In genomic region chr5:12914395-12914794, GRCm38 (mm10) we compare ENCODE assay signal across 23 mouse cellular contexts.
DNase-seq lines count a peak whose midpoint lies in the region; ATAC-seq and TF ChIP-seq lines count a peak whose summit lies in the region.
"Had no signal": no experiment of that assay in that cellular context is flagged by ENCODE, and none has a peak within 500 bp of the region (broad histone marks: within the 10 kb centered on the region; RNA-seq: fewer than 3 reads in every experiment).

No protein-coding gene starts in this region.

- no peak overlapping the region for H3K27ac ChIP-seq in lung, postnatal 0 days (ENCODE audit: low read length)
- no peak overlapping the region for H3K27ac ChIP-seq in hindbrain, postnatal 0 days

- no peaks in the 10 kb centered on the region for H3K4me1 ChIP-seq in lung, postnatal 0 days (ENCODE audit: insufficient read depth, low read depth, low read length)
- H3K4me1 ChIP-seq in hindbrain, postnatal 0 days (ENCODE audit: insufficient read depth, low read length), result no peaks in the 10 kb centered on the region

- H3K4me2 ChIP-seq in lung, postnatal 0 days (replicated peaks; ENCODE audit: low read depth, low read length), result no peak overlapping the region
- H3K4me2 ChIP-seq in hindbrain, postnatal 0 days (ENCODE audit: low read depth, low read length), result no peak overlapping the region

- no peak overlapping the region for H3K9ac ChIP-seq in lung, postnatal 0 days (replicated peaks; ENCODE audit: low read depth)
- H3K9ac ChIP-seq in hindbrain, postnatal 0 days (replicated peaks; ENCODE audit: low read length), result no peak overlapping the region

- H3K27me3 ChIP-seq in lung, postnatal 0 days (replicated peaks; ENCODE audit: insufficient read depth, low read length), result no peaks in the 10 kb centered on the region
- H3K27me3 ChIP-seq in hindbrain, postnatal 0 days (ENCODE audit: insufficient read depth, low read length), result no peaks in the 10 kb centered on the region
- H3K27me3 ChIP-seq: CH12.LX, Patski had no signal

- ATAC-seq in lung, postnatal 0 days, result no peak
- ATAC-seq in granulocyte monocyte progenitor cell, adult 5-6 weeks (replicated peaks; ENCODE audit: poor library complexity, severe bottlenecking), result peak; percentile 84
- ATAC-seq in megakaryocyte progenitor cell, adult 5-6 weeks (replicated peaks; ENCODE audit: poor library complexity), result peak; percentile 50
- no peak for ATAC-seq in hindbrain, postnatal 0 days
- ATAC-seq: activated CD4-positive, CD25-positive, alpha-beta regulatory T cell, adult 4 months; CD4-positive, CD25-positive, alpha-beta regulatory T cell, adult 4 months; Patski had no signal

- 47% methylated on average over 1 of the region's 1 CpGs for WGBS in lung, postnatal 0 days
- 74% methylated on average over 1 of the region's 1 CpGs for WGBS in hindbrain, postnatal 0 days

- intact Hi-C loops in left cerebral cortex, postnatal 25 days (cut with DNase I), result no loop called here

- no peak overlapping the region for H3K4me3 ChIP-seq in lung, postnatal 0 days (ENCODE audit: low read depth, low read length)
- no peak overlapping the region for H3K4me3 ChIP-seq in hindbrain, postnatal 0 days (ENCODE audit: low read length)

- H3K9me3 ChIP-seq in lung, postnatal 0 days (ENCODE audit: low read length), result no peaks in the 10 kb centered on the region
- H3K9me3 ChIP-seq in hindbrain, postnatal 0 days (ENCODE audit: low read length), result no peaks in the 10 kb centered on the region
- H3K9me3 ChIP-seq: G1E had no signal

- H3K36me3 ChIP-seq in lung, postnatal 0 days (ENCODE audit: insufficient read depth, low read length), result no peaks in the 10 kb centered on the region
- H3K36me3 ChIP-seq in hindbrain, postnatal 0 days (ENCODE audit: insufficient read depth, low read length), result no peaks in the 10 kb centered on the region
- H3K36me3 ChIP-seq: G1E had no signal

- DNase-seq in lung, postnatal 0 days (ENCODE audit: low spot score), result peak; percentile 21
- no peak for DNase-seq in lung, postnatal 4 days
- peak; percentile 31 for DNase-seq in 416B (ENCODE audit: low read depth)
- DNase-seq in cerebellum, postnatal 25 days, result no peak
- DNase-seq in left cerebral cortex, postnatal 25 days (ENCODE audit: low spot score in 2 of 2), result no peak
- DNase-seq in hindbrain, postnatal 0 days (ENCODE audit: low spot score), result no peak
- DNase-seq: adrenal gland, adult 2 months; adrenal gland, adult 8-10 months; adrenal gland, postnatal 10 days; adrenal gland, postnatal 14 days; adrenal gland, postnatal 25 days; adrenal gland, postnatal 36 days; B cell, adult 2 months; cerebellum, adult 11 months; cerebellum, adult 11-12 months; cerebellum, adult 18-20 months had no signal

- no peak for TF ChIP-seq EP300 in lung, postnatal 0 days (IDR thresholded peaks at IDR 0.05)

- TF ChIP-seq CTCF in lung, postnatal 0 days (IDR thresholded peaks at IDR 0.05), result no peak
- no peak for TF ChIP-seq CTCF in hindbrain, postnatal 0 days (IDR thresholded peaks at IDR 0.05; ENCODE audit: low read depth)

Comparison
In these comparisons a context has a peak if more than half of its experiments do, and no peak if none do; other contexts are left out.
1. DNase-seq: peak in lung, postnatal 0 days (single experiment) and 416B (single experiment); none in lung, postnatal 4 days (0 of 2), cerebellum, postnatal 25 days (0 of 2), left cerebral cortex, postnatal 25 days (0 of 2) and hindbrain, postnatal 0 days (single experiment).
2. ATAC-seq: peak in granulocyte monocyte progenitor cell, adult 5-6 weeks (single experiment) and megakaryocyte progenitor cell, adult 5-6 weeks (single experiment); none in lung, postnatal 0 days (single experiment) and hindbrain, postnatal 0 days (single experiment).